Mouse (Mus musculus): ENCODE measurements around the gene Kcnip3.
A peak's percentile ranks its signal among the peaks of the same experiment; 100 is the strongest.

Kcnip3 gene

GRCm38 (mm10) chr2:127517081-127517480, 4.8 kb downstream of the Kcnip3 start:
- no peak for DNase-seq (ENCODE audit: low spot score)

- DNase-seq (ENCODE audit: low spot score), result no peak
Observed at GRCm38 (mm10) chr2:127514380-127515124, 7.3 kb downstream of the Kcnip3 start.

DNA sequence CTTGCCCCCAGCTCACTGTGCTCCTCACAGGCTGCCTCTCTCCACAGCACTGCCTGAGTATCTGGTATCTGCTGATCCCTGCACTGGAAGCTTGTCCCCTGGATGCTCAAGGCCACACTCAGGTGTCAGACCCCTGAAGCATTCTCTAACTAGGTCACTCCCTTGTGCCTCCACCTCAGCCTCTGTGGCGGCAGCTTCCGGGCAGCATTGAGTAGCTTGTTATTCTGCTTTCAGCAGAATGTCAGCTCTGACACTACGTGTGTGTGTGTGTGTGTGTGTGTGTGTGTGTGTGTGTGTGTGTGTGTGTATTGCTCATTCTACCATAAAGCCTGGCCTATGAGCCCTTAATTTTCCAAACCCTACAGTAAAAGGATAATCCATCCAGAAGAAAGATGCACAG, 8.7 kb downstream of the Kcnip3 start:
- DNase-seq (ENCODE audit: low spot score), result no peak

- no peak for DNase-seq (ENCODE audit: low spot score)
Observed at GRCm38 (mm10) chr2:127511426-127511825, 10.5 kb downstream of the Kcnip3 start.

DNA sequence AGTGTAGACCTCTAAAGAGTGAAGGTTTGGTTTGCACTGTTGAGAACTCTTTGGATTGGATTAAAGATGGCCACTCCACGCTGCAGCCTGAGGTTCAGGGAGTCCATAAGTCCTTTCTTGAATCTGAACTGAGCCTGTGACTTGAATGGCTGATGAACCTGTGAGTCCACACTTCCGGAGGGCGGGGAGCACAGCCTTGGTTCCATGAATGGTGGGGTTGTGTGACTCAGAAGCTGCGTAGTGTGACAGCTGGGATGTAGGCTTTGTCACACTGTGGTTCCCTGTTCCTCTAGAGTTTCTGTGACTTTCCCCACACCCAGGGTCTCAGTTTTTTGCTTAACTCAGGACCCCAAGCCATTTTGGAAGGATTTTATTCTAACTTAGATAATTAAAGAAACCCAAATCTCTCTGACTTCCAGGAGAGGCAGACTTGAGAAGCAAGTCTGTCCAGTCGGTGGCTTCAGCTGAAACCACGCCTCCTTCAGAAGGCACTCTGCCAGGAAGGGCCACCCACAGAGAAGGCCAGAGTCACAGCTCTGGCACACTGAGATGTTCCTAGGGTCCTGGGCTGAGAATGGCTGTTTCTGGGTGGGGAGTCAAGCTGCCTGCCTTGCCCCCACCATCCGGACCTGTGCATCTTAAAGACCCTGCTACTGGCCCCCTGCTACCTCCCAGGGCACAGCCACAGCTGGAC, 13.8 kb downstream of the Kcnip3 start:
- DNase-seq (ENCODE audit: low spot score), result no peak

DNA sequence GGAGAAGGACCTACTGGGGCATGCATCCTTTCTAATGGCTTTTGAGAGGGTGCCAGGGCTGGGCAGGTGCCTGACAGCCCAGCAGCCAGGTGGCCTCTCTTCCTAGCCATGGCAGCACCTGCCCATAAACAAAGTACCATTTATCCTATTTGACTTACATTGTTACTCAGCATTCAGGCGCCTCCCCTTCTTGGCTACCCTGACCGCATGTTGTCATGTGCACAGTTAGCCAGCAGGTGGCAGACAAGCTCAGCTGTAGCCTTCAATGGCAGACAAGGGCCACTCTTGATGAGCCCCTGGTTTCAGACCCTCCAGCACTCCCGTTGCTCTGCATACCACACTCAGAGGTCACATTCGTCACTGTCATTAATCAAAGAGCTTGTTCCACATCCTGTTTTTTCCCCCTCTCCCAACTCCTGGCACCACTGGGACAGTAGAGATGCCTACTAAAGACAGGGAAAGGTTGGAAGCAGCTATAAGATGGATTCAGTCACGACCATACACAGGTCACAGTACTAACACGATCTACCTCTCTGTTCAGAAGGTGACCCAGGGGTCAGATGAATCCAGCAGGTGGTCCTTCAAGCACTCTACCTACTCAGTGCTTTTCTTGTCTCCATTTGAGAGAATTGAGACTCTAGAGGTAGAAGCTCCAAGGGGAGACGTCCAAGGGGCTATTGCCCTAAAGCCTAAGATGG, 14.7 kb downstream of the Kcnip3 start:
- DNase-seq (ENCODE audit: low spot score), result peak; percentile 73

DNA sequence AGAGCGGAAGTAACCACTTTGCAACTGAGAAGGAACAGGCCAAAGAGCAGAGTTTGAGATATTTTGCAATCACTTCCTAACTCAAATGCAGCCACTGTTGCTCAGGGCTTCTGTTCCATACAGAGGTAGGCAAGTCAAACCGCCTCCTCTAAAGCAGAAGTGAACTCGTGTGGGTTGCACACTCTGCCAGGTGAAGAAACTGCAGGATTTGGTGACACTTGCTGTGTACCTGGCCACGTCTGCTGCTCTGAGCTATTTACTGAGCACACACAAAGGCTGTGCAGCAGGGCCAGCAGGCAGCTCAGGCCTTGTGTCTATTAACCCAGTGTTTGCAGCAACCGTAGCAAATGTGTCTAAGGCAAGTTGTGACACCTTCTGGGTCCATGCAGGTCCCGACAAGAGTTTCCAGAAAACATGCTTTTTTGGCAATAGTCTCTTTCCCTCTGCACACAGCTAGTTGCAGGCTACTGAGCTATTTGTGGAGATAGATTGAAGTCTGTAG, 15.7 kb downstream of the Kcnip3 start:
- no peak for DNase-seq (ENCODE audit: low spot score)

- DNase-seq (ENCODE audit: low spot score), result no peak
Observed at GRCm38 (mm10) chr2:127505196-127505595, 16.7 kb downstream of the Kcnip3 start.

DNA sequence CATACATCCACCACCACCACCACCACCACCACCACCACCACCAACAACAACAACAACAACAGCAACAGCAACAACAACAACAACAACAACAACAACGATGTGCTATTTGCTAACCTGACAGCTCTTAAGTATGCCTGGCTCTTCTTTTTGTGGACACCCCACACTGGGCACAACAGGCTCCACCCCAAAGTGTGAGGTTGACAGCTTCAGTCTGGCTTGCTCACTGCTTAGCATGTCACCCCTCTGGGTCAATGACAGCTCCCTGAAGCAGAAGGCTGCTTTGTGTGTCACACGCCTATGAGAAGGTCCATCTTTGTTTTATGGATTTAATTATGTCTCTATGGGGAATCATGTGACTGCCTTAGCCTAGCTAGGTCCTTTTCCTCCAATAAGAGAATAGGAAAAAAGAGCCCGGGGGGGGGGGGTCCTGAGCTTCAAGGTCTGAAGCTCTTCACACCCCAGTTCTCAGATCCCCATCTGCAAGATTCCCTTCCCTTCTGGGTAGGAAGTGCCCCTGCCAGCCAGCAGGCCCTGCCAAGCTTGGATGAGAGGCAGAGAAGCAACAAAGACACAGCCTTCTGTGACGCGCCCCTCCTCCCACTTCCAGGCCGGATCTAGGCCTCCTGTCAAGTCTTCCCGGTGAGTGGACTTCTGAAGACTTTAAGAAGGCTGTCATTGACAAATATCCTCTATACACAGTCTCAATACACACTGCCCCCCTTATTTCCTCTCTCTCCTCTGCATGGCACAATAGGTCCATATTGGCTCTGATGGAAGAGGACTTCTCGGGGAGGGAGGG, 17.9 kb downstream of the Kcnip3 start:
- DNase-seq (ENCODE audit: low spot score), result no peak

- DNase-seq (ENCODE audit: low spot score), result peak; percentile 59
Observed at GRCm38 (mm10) chr2:127501061-127501460, 20.8 kb downstream of the Kcnip3 start.

- DNase-seq (ENCODE audit: low spot score), result no peak
Observed at GRCm38 (mm10) chr2:127498750-127499149, 23.1 kb downstream of the Kcnip3 start.

DNA sequence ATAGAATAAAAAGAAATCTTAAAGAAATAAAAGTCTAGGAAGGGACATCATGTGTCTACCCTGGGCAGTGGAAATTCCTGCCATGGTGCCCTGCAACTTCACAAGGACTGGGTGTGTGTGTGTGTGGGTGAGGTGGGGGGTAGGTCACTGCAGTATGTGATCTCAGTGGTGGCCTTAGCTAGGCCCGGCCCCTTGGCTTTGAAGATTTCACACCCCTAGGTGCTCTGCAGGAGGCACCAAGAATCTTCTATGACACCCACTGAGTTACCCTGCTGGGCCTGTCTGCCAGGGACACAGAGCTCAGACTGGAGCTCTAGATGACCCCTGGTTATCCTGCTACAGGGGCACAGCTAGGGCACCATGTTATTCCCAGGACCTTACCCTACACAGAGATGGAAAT, 25.6 kb downstream of the Kcnip3 start:
- DNase-seq (ENCODE audit: low spot score), result no peak

DNA sequence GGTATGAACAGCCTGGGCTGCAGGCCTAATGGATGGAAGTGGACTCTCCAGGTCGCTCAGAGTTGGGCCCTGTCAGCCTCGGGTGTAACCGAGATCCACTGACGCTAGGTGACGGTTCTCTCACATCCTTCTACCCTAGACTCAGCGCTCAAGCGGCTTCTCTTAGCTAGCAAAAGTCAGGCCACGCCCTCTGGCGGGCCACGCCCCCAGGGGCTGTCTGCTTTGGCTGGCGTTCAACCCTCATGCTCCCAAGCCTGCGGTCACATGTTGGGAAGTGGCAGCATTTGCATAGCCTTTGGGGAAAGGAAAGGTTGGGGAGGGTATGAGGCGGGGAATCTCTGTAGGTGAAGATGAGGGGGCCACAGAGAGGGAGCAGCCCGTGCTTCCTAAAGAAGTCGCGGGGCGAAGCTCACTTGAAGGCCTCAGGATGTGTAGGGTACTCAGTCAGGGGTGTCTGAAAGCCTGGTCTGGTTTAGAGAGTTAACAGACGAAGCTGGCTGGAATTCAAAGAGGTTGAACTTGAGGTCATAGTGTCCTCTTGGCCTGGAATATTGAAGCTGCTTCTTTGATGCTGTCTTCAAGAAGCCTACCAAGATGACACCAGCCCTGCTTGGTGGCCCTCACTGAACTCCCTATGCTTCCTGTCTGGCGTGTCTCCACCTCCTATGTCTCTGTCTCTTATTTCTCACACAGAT, 37.3 kb downstream of the Kcnip3 start:
- DNase-seq (ENCODE audit: low spot score), result no peak

- DNase-seq (ENCODE audit: low spot score), result no peak
Observed at GRCm38 (mm10) chr2:127483001-127483400, 38.9 kb downstream of the Kcnip3 start.

GRCm38 (mm10) chr2:127482533-127482911, 39.4 kb downstream of the Kcnip3 start:
- DNase-seq (ENCODE audit: low spot score), result no peak

- no peak for DNase-seq (ENCODE audit: low spot score)
Observed at GRCm38 (mm10) chr2:127481841-127482532, 39.9 kb downstream of the Kcnip3 start.

DNA sequence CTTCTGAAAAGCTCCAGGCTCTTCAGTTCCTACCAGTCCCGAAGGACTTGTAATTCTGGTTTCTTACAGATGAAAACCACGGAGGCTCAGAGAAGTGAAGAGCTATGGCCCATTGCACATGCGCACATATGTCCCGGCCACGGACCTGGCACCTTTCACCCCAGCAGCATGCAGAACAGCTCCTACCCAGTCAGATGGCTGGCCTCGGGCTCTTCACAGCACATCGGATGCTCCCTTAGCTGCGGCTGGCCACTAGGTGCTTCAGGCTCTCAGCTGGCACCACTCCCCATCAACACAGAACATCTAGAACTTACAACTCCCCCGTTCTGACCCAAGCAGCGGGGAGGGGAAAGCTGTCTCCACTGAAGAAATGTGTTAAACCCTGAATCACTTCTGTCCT, 42.1 kb downstream of the Kcnip3 start:
- DNase-seq (ENCODE audit: low spot score), result no peak

- no peak for DNase-seq (ENCODE audit: low spot score)
Observed at GRCm38 (mm10) chr2:127479210-127479609, 42.7 kb downstream of the Kcnip3 start.

- no peak for DNase-seq (ENCODE audit: low spot score)
Observed at GRCm38 (mm10) chr2:127472279-127472678, 49.6 kb downstream of the Kcnip3 start.

- no peak for DNase-seq (ENCODE audit: low spot score)
Observed at GRCm38 (mm10) chr2:127471281-127471680, 50.6 kb downstream of the Kcnip3 start.

DNA sequence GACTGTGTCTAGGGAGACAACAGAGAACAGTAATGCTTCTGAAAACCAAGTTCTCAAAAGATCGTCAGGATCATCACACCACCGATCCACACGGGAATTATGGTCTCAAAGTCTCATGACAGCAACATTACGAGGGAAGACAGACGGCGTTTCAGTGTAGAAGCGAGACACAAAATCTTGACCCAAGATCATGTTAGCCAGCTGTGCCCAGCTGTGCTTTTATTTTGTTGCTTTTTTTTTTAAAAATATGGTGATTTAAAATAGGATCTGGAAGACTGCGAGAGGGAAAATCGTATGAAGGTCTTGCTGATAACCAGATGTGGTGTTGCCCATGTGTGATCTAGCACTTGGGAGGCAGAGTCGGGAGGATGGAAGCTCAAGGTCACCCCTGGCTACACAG, 51.2 kb downstream of the Kcnip3 start:
- DNase-seq (ENCODE audit: low spot score), result no peak
